Comparison of ENCODE assay signal across 8 mouse cellular contexts in the genomic region with DNA sequence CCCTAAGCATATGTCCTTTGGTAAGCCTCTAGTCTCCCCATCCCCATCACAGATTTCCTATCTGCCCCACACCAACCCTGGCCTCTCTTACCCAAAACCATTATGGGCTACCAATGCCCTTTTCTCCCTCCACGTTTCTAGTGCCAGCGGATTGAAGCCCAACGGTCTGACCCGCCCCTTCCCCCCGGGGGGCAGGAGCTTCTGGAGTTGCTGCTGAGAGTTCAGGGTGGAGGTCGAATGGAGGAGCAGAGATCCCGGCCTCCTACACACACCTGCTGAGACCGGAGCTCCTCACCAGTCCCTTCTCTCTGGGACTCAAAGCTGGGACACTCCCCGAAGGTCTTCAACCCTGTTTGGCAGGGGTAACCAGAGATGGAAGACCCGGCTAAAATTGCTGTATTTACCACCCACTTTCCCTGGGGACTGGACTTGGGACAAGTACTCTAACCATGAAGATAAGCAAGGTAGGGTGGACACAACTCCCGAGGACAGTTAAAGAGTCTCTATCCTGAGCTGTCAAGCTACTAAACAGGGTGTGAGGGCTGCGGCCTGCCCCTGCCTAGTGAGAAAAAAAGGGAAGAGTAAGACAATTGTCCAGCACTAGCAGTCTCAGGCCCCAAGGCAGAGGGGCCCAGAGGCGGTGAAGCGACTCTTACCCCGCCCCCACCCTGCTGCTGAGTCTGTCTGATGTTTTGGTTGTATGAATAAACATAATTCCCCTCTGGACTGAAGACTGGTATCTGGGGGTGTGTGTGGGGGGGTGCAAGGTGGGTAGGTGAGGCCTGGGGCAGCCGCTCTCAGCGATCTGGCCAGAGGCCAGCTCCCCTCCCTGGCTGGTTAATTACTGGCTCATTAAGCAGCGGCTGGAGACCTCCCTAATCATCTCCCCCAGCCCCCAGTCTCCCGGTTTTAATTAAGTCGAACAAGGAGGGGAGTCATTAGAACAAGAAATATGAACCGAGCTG. TPM values are rescaled to one million over a fixed set of nuclear protein-coding genes. Genes with fewer than 3 reads are reported as not detected.
DNase-seq lines count a peak whose midpoint lies in the region; ATAC-seq and TF ChIP-seq lines count a peak whose summit lies in the region.

A gene (plus strand): TSS at position 238 of the 965 bp plus-strand sequence.

- H3K27me3 ChIP-seq in limb, embryonic 14.5 days (ENCODE audit: control insufficient read depth, insufficient read depth, low read length) = no peaks in the 10 kb centered on the region
- H3K27me3 ChIP-seq in midbrain, postnatal 0 days (ENCODE audit: insufficient read depth, low read length) = no peaks in the 10 kb centered on the region

- H3K36me3 ChIP-seq in limb, embryonic 14.5 days (ENCODE audit: control insufficient read depth, insufficient read depth, low read length) = peaks cover 25% of the 10 kb centered on the region
- H3K36me3 ChIP-seq in midbrain, postnatal 0 days (ENCODE audit: insufficient read depth, low read length) = peaks cover 11% of the 10 kb centered on the region

- peak within 1 kb of the TSS; percentile 93 for H3K4me3 ChIP-seq in limb, embryonic 14.5 days (replicated peaks; ENCODE audit: low read length)
- H3K4me3 ChIP-seq in midbrain, postnatal 0 days (ENCODE audit: low read depth, low read length) = peak within 1 kb of the TSS; percentile 76

- peak within 1 kb of the TSS; percentile 96 for H3K4me2 ChIP-seq in limb, embryonic 14.5 days (replicated peaks; ENCODE audit: low read depth, low read length, severe bottlenecking)
- peak within 1 kb of the TSS; percentile 97 for H3K4me2 ChIP-seq in midbrain, postnatal 0 days (ENCODE audit: low read depth, low read length, poor library complexity, severe bottlenecking)

- peak within 1 kb of the TSS; percentile 98 for H3K27ac ChIP-seq in limb, embryonic 14.5 days (replicated peaks; ENCODE audit: low read depth, low read length)
- peak within 1 kb of the TSS; percentile 98 for H3K27ac ChIP-seq in midbrain, postnatal 0 days (ENCODE audit: low read depth, low read length)

- WGBS in limb, embryonic 14.5 days = 5% methylated on average over 21 of the region's 21 CpGs
- 3% methylated on average over 20 of the region's 21 CpGs for WGBS in midbrain, postnatal 0 days

- peaks cover 46% of the 10 kb centered on the region for H3K4me1 ChIP-seq in limb, embryonic 14.5 days (ENCODE audit: control insufficient read depth, insufficient read depth, low read length)
- H3K4me1 ChIP-seq in midbrain, postnatal 0 days (ENCODE audit: insufficient read depth, low read length) = peaks cover 31% of the 10 kb centered on the region

- no peak for TF ChIP-seq CTCF in brain, embryonic 14.5 days (IDR thresholded peaks at IDR 0.05; ENCODE audit: borderline replicate concordance, extremely low read depth, insufficient read depth, insufficient read length)
- no peak for TF ChIP-seq CTCF in midbrain, postnatal 0 days (IDR thresholded peaks at IDR 0.05)

- DNase-seq in layer of hippocampus, adult 18-20 months (ENCODE audit: low spot score in 2 of 2) = no peak
- DNase-seq in layer of hippocampus, adult 9-10 months (ENCODE audit: low spot score) = no peak
- peak; percentile 88 for DNase-seq in brain, embryonic 14.5 days (ENCODE audit: low read depth)
- no peak for DNase-seq in gastrocnemius, postnatal 25 days
- DNase-seq in induced T-regulatory cell, adult 2 months (ENCODE audit: low read depth) = peak; percentile 53
- DNase-seq in limb, embryonic 14.5 days (ENCODE audit: low spot score) = no peak
- peak; percentile 61 for DNase-seq in midbrain, postnatal 0 days (ENCODE audit: low spot score)
- no peak for DNase-seq in right cerebral cortex, postnatal 4 days

- ATAC-seq in limb, embryonic 14.5 days (ENCODE audit: low FRiP score, low read depth) = no peak
- ATAC-seq in midbrain, postnatal 0 days (ENCODE audit: low FRiP score) = no peak

- no peaks in the 10 kb centered on the region for H3K9me3 ChIP-seq in limb, embryonic 14.5 days (ENCODE audit: control insufficient read depth, low read length)
- no peaks in the 10 kb centered on the region for H3K9me3 ChIP-seq in midbrain, postnatal 0 days (ENCODE audit: low read length)

- no peak for TF ChIP-seq POLR2A in brain, embryonic 14.5 days (IDR thresholded peaks at IDR 0.05; ENCODE audit: borderline replicate concordance, extremely low read depth, insufficient read depth, insufficient read length, poor library complexity, severe bottlenecking)
- no peak for TF ChIP-seq POLR2A in limb, embryonic 14.5 days (IDR thresholded peaks at IDR 0.05; ENCODE audit: borderline replicate concordance, extremely low read depth, insufficient read depth, insufficient read length)

- peak within 1 kb of the TSS; percentile 94 for H3K9ac ChIP-seq in limb, embryonic 14.5 days (ENCODE audit: low read depth, low read length, severe bottlenecking)
- peak within 1 kb of the TSS; percentile 92 for H3K9ac ChIP-seq in midbrain, postnatal 0 days (replicated peaks; ENCODE audit: low read length, poor library complexity, severe bottlenecking)

RNA-seq across cellular contexts. Expression of the gene that starts here (rescaled TPM):
- 10 to 100 TPM; 67.3 to 69.1 TPM for total RNA-seq in layer of hippocampus, adult 18-20 months (2021)
- 107 and 115 TPM in 2 replicates for polyA plus RNA-seq in brain, embryonic 14.5 days (2012; rRNA removed)
- total RNA-seq in gastrocnemius, postnatal 25 days (2021) = 10 to 100 TPM; 12.1 to 13.6 TPM
- 141 and 149 TPM in 2 replicates for polyA plus RNA-seq in limb, embryonic 14.5 days (2012; rRNA removed)
- 13.5 and 17.0 TPM in 2 replicates for polyA plus RNA-seq in limb, embryonic 14.5 days (2014; fragmentation: Nextera tagmentation; extraction: Ambion mirVana)
- 84.8 and 95.6 TPM in 2 replicates for total RNA-seq in midbrain, postnatal 0 days (2014; rRNA removed)
- polyA plus RNA-seq in midbrain, postnatal 0 days (2015; fragmentation: Nextera tagmentation; extraction: Ambion mirVana) = 9.5 and 9.6 TPM in 2 replicates

Comparison
In these comparisons a context has a peak if more than half of its experiments do, and no peak if none do; other contexts are left out.
1. DNase-seq: peak in brain, embryonic 14.5 days (single experiment), induced T-regulatory cell, adult 2 months (single experiment) and midbrain, postnatal 0 days (single experiment); none in layer of hippocampus, adult 18-20 months (0 of 2), layer of hippocampus, adult 9-10 months (single experiment), gastrocnemius, postnatal 25 days (single experiment), limb, embryonic 14.5 days (single experiment) and right cerebral cortex, postnatal 4 days (single experiment).